Mouse (Mus musculus): ENCODE results near the gene Mtfmt. TPM values are rescaled to one million over a fixed set of nuclear protein-coding genes. Genes with fewer than 3 reads are reported as not detected.

Gene Mtfmt
- polyA plus RNA-seq, 1 experiment from 2014 or later = 23.0 TPM

DNA sequence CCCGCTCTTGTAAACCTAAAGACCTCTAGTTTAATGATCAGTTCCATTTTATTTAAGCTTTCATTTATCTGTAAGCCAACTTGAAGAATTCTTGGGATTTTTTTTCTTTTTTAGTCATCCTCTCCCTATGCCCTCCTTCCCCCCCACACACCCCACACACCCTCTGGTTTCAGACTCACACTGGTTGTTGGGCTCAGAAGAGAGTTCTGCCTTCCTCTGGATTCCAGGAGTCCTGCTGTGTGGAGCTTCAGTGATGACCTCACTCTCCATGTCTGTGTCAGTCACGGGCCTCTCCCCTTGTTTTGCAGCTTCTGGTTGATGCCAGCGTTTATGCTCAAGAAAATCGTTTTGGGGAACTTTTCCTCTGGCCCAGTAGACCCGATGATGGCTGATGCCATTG, 44.5 kb downstream of the Mtfmt start:
- Histone ChIP-seq H3K27ac (ENCODE audit: low read length) (no peak overlapping the region), H3K9ac (replicated peaks; ENCODE audit: low read length) (no peak overlapping the region), H3K36me3 (ENCODE audit: insufficient read depth, low read length) (peaks cover 59% of the 10 kb centered on the region), H3K9me3 (ENCODE audit: low read length) (no peaks in the 10 kb centered on the region), H3K4me2 (replicated peaks; ENCODE audit: low read depth, low read length) (no peak overlapping the region), H3K4me1 (ENCODE audit: insufficient read depth, low read length) (no peaks in the 10 kb centered on the region), H3K4me3 (ENCODE audit: low read length) (no peak overlapping the region), H3K27me3 (ENCODE audit: insufficient read depth, low read length) (no peaks in the 10 kb centered on the region)
- ATAC-seq (ENCODE audit: low FRiP score, low TSS enrichment) = no peak
- 91% methylated on average over 5 of the region's 5 CpGs for WGBS

DNA sequence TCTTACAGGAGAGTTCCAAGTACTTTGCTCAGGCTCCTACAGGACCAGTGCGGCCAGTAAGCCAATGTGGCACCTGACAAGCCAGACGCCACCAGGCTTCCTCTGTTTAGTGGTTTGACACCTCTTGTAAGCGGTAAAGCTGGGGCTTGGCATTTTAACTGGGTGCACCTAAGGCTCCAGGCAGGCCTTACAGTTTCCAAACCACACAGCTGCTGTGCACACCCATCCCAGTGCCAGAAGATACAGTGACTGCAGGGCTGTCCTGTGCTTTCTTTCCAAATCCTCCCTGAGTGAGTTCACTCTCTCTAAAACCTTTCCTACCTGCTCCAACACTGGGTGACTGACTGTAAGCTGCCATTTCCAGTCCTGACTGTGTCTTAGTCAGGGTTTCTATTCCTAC, 55.9 kb downstream of the Mtfmt start:
- Histone ChIP-seq H3K4me2 (replicated peaks; ENCODE audit: low read depth, low read length) (no peak overlapping the region), H3K36me3 (ENCODE audit: insufficient read depth, low read length) (peaks cover 13% of the 10 kb centered on the region), H3K9me3 (ENCODE audit: low read length) (0 out of 2 replicates have a peak, but pooled peaks cover 3% of the 10 kb centered on the region), H3K4me3 (ENCODE audit: low read length) (no peak overlapping the region), H3K27ac (ENCODE audit: low read length) (no peak overlapping the region), H3K27me3 (ENCODE audit: insufficient read depth, low read length) (no peaks in the 10 kb centered on the region), H3K9ac (replicated peaks; ENCODE audit: low read length) (no peak overlapping the region), H3K4me1 (ENCODE audit: insufficient read depth, low read length) (no peaks in the 10 kb centered on the region)
- WGBS = 74% methylated on average over 3 of the region's 3 CpGs
- ATAC-seq (ENCODE audit: low FRiP score, low TSS enrichment) = no peak

DNA sequence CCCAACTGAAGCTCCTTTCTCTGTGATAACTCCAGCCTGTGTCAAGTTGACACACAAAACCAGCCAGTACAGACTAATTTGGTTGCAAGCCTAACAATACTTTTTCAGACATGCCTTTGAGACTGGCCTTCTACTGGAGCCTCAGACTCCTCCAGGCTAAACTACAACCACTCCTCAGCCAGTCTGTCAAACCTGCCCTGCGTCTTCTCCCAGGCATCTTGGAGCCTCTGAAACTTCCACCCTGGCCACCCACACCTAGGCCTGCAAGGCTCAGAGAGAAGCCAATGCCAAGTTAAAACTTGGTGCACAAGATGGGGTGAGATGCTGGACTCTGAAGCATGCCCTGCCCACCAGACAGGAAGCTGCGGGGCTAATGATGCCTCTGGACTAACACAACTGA, 56.8 kb downstream of the Mtfmt start:
- Histone ChIP-seq H3K9me3 (ENCODE audit: low read length) (0 out of 2 replicates have a peak, but pooled peaks cover 3% of the 10 kb centered on the region), H3K9ac (replicated peaks; ENCODE audit: low read length) (no peak overlapping the region), H3K4me1 (ENCODE audit: insufficient read depth, low read length) (no peaks in the 10 kb centered on the region), H3K27me3 (ENCODE audit: insufficient read depth, low read length) (no peaks in the 10 kb centered on the region), H3K4me2 (replicated peaks; ENCODE audit: low read depth, low read length) (no peak overlapping the region), H3K4me3 (ENCODE audit: low read length) (no peak overlapping the region), H3K36me3 (ENCODE audit: insufficient read depth, low read length) (peaks cover 8% of the 10 kb centered on the region), H3K27ac (ENCODE audit: low read length) (no peak overlapping the region)
- ATAC-seq (ENCODE audit: low FRiP score, low TSS enrichment) = no peak
- 89% methylated on average over 2 of the region's 2 CpGs for WGBS

DNA sequence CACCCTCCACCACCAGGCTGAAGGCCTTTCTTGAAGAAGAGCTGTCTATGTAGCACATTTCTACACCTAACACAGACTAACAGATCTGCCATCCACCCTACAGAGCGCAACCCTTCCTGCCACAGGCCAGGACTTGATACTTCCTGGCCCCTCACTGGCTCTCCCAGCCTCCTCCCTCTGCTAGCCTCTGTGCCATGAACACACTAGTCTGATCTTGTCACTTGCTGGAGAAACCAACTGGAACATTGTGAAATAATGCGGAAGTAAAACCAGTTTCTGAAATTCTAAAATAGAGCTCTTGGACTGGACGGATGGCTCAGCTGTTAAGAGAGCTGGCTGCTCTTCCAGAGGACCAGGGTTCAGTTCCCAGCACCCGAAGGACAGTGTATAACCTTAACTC, 57.3 kb downstream of the Mtfmt start:
- H3K4me1 ChIP-seq (ENCODE audit: insufficient read depth, low read length) = no peaks in the 10 kb centered on the region
- H3K9me3 ChIP-seq (ENCODE audit: low read length) = 0 out of 2 replicates have a peak, but pooled peaks cover 3% of the 10 kb centered on the region
- H3K9ac ChIP-seq (replicated peaks; ENCODE audit: low read length) = no peak overlapping the region
- H3K36me3 ChIP-seq (ENCODE audit: insufficient read depth, low read length) = peaks cover 3% of the 10 kb centered on the region; the same call in 1 of the 2 replicates
- 90% methylated on average over 4 of the region's 4 CpGs for WGBS
- H3K4me3 ChIP-seq (ENCODE audit: low read length) = no peak overlapping the region
- no peak overlapping the region for H3K27ac ChIP-seq (ENCODE audit: low read length)
- H3K4me2 ChIP-seq (replicated peaks; ENCODE audit: low read depth, low read length) = no peak overlapping the region
- no peak for ATAC-seq (ENCODE audit: low FRiP score, low TSS enrichment)
- H3K27me3 ChIP-seq (ENCODE audit: insufficient read depth, low read length) = no peaks in the 10 kb centered on the region

DNA sequence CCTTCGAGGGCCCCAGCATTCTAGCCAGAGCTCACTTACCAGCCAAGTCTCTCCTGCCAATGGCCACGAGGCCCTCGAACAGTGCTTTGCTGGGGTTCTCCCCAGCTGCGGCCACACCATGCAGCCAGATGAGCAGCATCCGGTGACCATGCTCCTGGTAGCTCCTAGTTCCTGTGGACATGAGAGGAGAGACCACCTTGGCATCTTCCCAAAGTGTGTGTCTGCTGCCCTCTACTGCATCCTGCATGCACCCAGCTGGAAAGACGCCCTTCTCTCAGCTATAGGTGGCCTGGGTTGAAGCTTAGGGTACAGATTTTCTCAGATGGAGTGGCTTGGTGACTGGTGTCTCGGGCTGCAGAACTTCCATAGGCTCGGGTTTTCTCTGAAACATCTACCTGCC, 66.6 kb downstream of the Mtfmt start:
- H3K36me3 ChIP-seq (ENCODE audit: insufficient read depth, low read length) = no peaks in the 10 kb centered on the region
- H3K4me1 ChIP-seq (ENCODE audit: insufficient read depth, low read length) = peaks cover 3% of the 10 kb centered on the region; the same call in 1 of the 2 replicates
- H3K9ac ChIP-seq (replicated peaks; ENCODE audit: low read length) = no peak overlapping the region
- 43% methylated on average over 8 of the region's 8 CpGs for WGBS
- no peak overlapping the region for H3K4me2 ChIP-seq (replicated peaks; ENCODE audit: low read depth, low read length)
- no peaks in the 10 kb centered on the region for H3K27me3 ChIP-seq (ENCODE audit: insufficient read depth, low read length)
- H3K4me3 ChIP-seq (ENCODE audit: low read length) = no peak overlapping the region
- no peaks in the 10 kb centered on the region for H3K9me3 ChIP-seq (ENCODE audit: low read length)
- peak; percentile 54; the same call in 1 of the 2 replicates for ATAC-seq (ENCODE audit: low FRiP score, low TSS enrichment)
- no peak overlapping the region for H3K27ac ChIP-seq (ENCODE audit: low read length)

Other genes starting within 250 kb of the Mtfmt start
- gene Parp16, start 240.4 kb upstream of the Mtfmt start, polyA plus RNA-seq (2015; fragmentation: Nextera tagmentation; extraction: Ambion mirVana) = 7.4 and 8.6 TPM in 2 replicates
- gene Cilp, start 170.6 kb upstream of the Mtfmt start, polyA plus RNA-seq (2015; fragmentation: Nextera tagmentation; extraction: Ambion mirVana) = 0.76 and 0.82 TPM in 2 replicates
- 54.5 and 56.7 TPM in 2 replicates for gene Clpx, start 141.5 kb upstream of the Mtfmt start, polyA plus RNA-seq (2015; fragmentation: Nextera tagmentation; extraction: Ambion mirVana)
- 4.9 and 6.1 TPM in 2 replicates for gene Pdcd7, start 89.7 kb upstream of the Mtfmt start, polyA plus RNA-seq (2015; fragmentation: Nextera tagmentation; extraction: Ambion mirVana)
- gene Ubap1l, start 74.7 kb upstream of the Mtfmt start, polyA plus RNA-seq (2015; fragmentation: Nextera tagmentation; extraction: Ambion mirVana) = 0.17 and 0.19 TPM in 2 replicates
- gene Kbtbd13, start 44.1 kb upstream of the Mtfmt start, polyA plus RNA-seq (2015; fragmentation: Nextera tagmentation; extraction: Ambion mirVana) = 2.2 and 2.6 TPM in 2 replicates
- 15.0 and 18.0 TPM in 2 replicates for gene Rasl12, start 37.3 kb upstream of the Mtfmt start, polyA plus RNA-seq (2015; fragmentation: Nextera tagmentation; extraction: Ambion mirVana)
- 6.4 and 8.1 TPM in 2 replicates for gene Slc51b, start 12.8 kb upstream of the Mtfmt start, polyA plus RNA-seq (2015; fragmentation: Nextera tagmentation; extraction: Ambion mirVana)
- gene Spg21, start 25.2 kb downstream of the Mtfmt start, polyA plus RNA-seq (2015; fragmentation: Nextera tagmentation; extraction: Ambion mirVana) = 112 and 121 TPM in 2 replicates
- gene Ankdd1a, start 84.4 kb downstream of the Mtfmt start, polyA plus RNA-seq (2015; fragmentation: Nextera tagmentation; extraction: Ambion mirVana) = not detected in 2 replicates
- gene Plekho2, start 144.3 kb downstream of the Mtfmt start, polyA plus RNA-seq (2015; fragmentation: Nextera tagmentation; extraction: Ambion mirVana) = 18.7 and 19.4 TPM in 2 replicates
- 15.5 and 16.9 TPM in 2 replicates for gene Pif1, start 151.4 kb downstream of the Mtfmt start, polyA plus RNA-seq (2015; fragmentation: Nextera tagmentation; extraction: Ambion mirVana)
- 34.4 and 36.3 TPM in 2 replicates for gene Rbpms2, start 193.9 kb downstream of the Mtfmt start, polyA plus RNA-seq (2015; fragmentation: Nextera tagmentation; extraction: Ambion mirVana)
- 317 and 362 TPM in 2 replicates for gene Oaz2, start 232.2 kb downstream of the Mtfmt start, polyA plus RNA-seq (2015; fragmentation: Nextera tagmentation; extraction: Ambion mirVana)